Mouse (Mus musculus) forebrain, embryonic 10.5 days (tissue): ENCODE results near the gene Lrrc39. TPM values are rescaled to one million over a fixed set of nuclear protein-coding genes. Genes with fewer than 3 reads are reported as not detected.

ENCODE experiments used
- DNase-seq: peaks from one replicate; pipeline ENCODE4 v3.0.0-alpha.2; 2017; ENCODE audit warnings: low spot score; ENCODE audit errors: extremely low spot score
- H3K27ac ChIP-seq: fragments of 300-500 bp; sonication (generic); 2 replicates; pipeline ENCODE4 v1.5.1; 2016; ENCODE audit warnings: mild to moderate bottlenecking
- H3K27me3 ChIP-seq: fragments of 300-500 bp; sonication (generic); 2 replicates; pipeline ENCODE4 v1.6.1; 2016; ENCODE audit warnings: mild to moderate bottlenecking; ENCODE audit not compliant: poor library complexity, severe bottlenecking
- H3K36me3 ChIP-seq: fragments of 300-500 bp; sonication (generic); replicated peaks from 2 replicates; pipeline ENCODE4 v1.6.1; 2016; ENCODE audit warnings: mild to moderate bottlenecking, moderate library complexity
- H3K4me1 ChIP-seq: fragments of 300-500 bp; sonication (generic); 2 replicates; pipeline ENCODE4 v1.6.1; 2016
- H3K4me3 ChIP-seq: fragments of 300-500 bp; sonication (generic); 2 replicates; pipeline ENCODE4 v1.5.1; 2016; ENCODE audit warnings: mild to moderate bottlenecking, moderate library complexity
- H3K9me3 ChIP-seq: fragments of 300-500 bp; sonication (generic); 2 replicates; pipeline ENCODE4 v1.6.1; 2016; ENCODE audit warnings: mild to moderate bottlenecking, moderate library complexity
- WGBS: fragments of 180-500 bp; shearing (Covaris S2); methylation state at CpG from one replicate; pipeline ENCODE4 v1.1.7; 2016; 5-methylcytosine and 5-hydroxymethylcytosine counted together
- polyA plus RNA-seq: library from polyadenylated mRNA; unstranded; fragments of >200 nt; fragmentation: Nextera tagmentation; extraction: Ambion mirVana; gene quantifications from 2 replicates; pipeline ENCODE4 v1.2.1, GENCODE M21; 2016

Gene Lrrc39
- polyA plus RNA-seq, 1 experiment from 2014 or later = 0.73 TPM

- peaks cover 28% of the 10 kb centered on the region for H3K36me3 ChIP-seq
- DNase-seq = no peak
- no peaks in the 10 kb centered on the region for H3K4me1 ChIP-seq
- no peaks in the 10 kb centered on the region for H3K27me3 ChIP-seq
- 70% methylated on average over 3 of the region's 3 CpGs for WGBS
- no peak overlapping the region for H3K27ac ChIP-seq
- H3K9me3 ChIP-seq = no peaks in the 10 kb centered on the region
- no peak overlapping the region for H3K4me3 ChIP-seq
Measured at GRCm38 (mm10) chr3:116577286-116577685, 14.5 kb downstream of the Lrrc39 start.

- DNase-seq = no peak
- peaks cover 76% of the 10 kb centered on the region for H3K36me3 ChIP-seq
- no peaks in the 10 kb centered on the region for H3K4me1 ChIP-seq
- no peak overlapping the region for H3K4me3 ChIP-seq
- H3K27me3 ChIP-seq = no peaks in the 10 kb centered on the region
- WGBS = 94% methylated on average over 9 of the region's 9 CpGs
- H3K9me3 ChIP-seq = no peaks in the 10 kb centered on the region
- no peak overlapping the region for H3K27ac ChIP-seq
Measured at GRCm38 (mm10) chr3:116582201-116582600, 19.4 kb downstream of the Lrrc39 start.

GRCm38 (mm10) chr3:116594076-116594727 is 31.4 kb downstream of the Lrrc39 start:
- H3K27ac ChIP-seq = peak overlapping the region; percentile 95
- H3K4me3 ChIP-seq = peak overlapping the region; percentile 90
- H3K4me1 ChIP-seq = peaks cover 21% of the 10 kb centered on the region
- 2% methylated on average over 22 of the region's 22 CpGs for WGBS
- H3K27me3 ChIP-seq = no peaks in the 10 kb centered on the region
- no peaks in the 10 kb centered on the region for H3K9me3 ChIP-seq
- H3K36me3 ChIP-seq = peaks cover 48% of the 10 kb centered on the region
- no peak for DNase-seq

- H3K36me3 ChIP-seq = peaks cover 41% of the 10 kb centered on the region
- under 1% methylated on average over 65 of the region's 65 CpGs for WGBS
- peak; percentile 97 for DNase-seq
Measured at GRCm38 (mm10) chr3:116594728-116595602, 32.2 kb downstream of the Lrrc39 start, which contains the start of gene Sass6. Gene Sass6, plus strand, starts transcription at chr3:116594982.

GRCm38 (mm10) chr3:116595603-116595991 is 32.8 kb downstream of the Lrrc39 start:
- WGBS = 14% methylated on average over 10 of the region's 10 CpGs
- DNase-seq = no peak
- Histone ChIP-seq H3K4me3 (peak overlapping the region; percentile 90), H3K4me1 (peaks cover 21% of the 10 kb centered on the region), H3K27me3 (no peaks in the 10 kb centered on the region), H3K9me3 (no peaks in the 10 kb centered on the region), H3K27ac (peak overlapping the region; percentile 95), H3K36me3 (peaks cover 35% of the 10 kb centered on the region)

More at GRCm38 (mm10) chr3:116594728-116595602, 32.2 kb downstream of the Lrrc39 start, which contains the start of gene Sass6:
- H3K27me3 ChIP-seq = no peaks in the 10 kb centered on the region
- peak within 1 kb of the TSS; percentile 95 for H3K27ac ChIP-seq
- no peaks in the 10 kb centered on the region for H3K9me3 ChIP-seq
- peaks cover 21% of the 10 kb centered on the region for H3K4me1 ChIP-seq
- H3K4me3 ChIP-seq = peak within 1 kb of the TSS; percentile 90

- H3K4me1 ChIP-seq = peaks cover 9% of the 10 kb centered on the region
- H3K36me3 ChIP-seq = peaks cover 22% of the 10 kb centered on the region
- WGBS = 95% methylated on average over 2 of the region's 2 CpGs
- H3K27me3 ChIP-seq = no peaks in the 10 kb centered on the region
- H3K27ac ChIP-seq = no peak overlapping the region
- DNase-seq = no peak
- no peaks in the 10 kb centered on the region for H3K9me3 ChIP-seq
- no peak overlapping the region for H3K4me3 ChIP-seq
Measured at GRCm38 (mm10) chr3:116599705-116600104, 36.9 kb downstream of the Lrrc39 start.

GRCm38 (mm10) chr3:116601005-116601404 is 38.2 kb downstream of the Lrrc39 start:
- no peak for DNase-seq
- H3K27ac ChIP-seq = no peak overlapping the region
- H3K4me1 ChIP-seq = peaks cover 4% of the 10 kb centered on the region
- H3K4me3 ChIP-seq = no peak overlapping the region
- H3K27me3 ChIP-seq = no peaks in the 10 kb centered on the region
- WGBS = 95% methylated on average over 5 of the region's 5 CpGs
- H3K36me3 ChIP-seq = peaks cover 34% of the 10 kb centered on the region
- H3K9me3 ChIP-seq = no peaks in the 10 kb centered on the region

- no peak for DNase-seq
- no peaks in the 10 kb centered on the region for H3K27me3 ChIP-seq
- H3K36me3 ChIP-seq = peaks cover 39% of the 10 kb centered on the region
- H3K4me1 ChIP-seq = no peaks in the 10 kb centered on the region
- WGBS = 96% methylated on average over 5 of the region's 5 CpGs
- H3K27ac ChIP-seq = no peak overlapping the region
- H3K9me3 ChIP-seq = no peaks in the 10 kb centered on the region
- no peak overlapping the region for H3K4me3 ChIP-seq
Measured at GRCm38 (mm10) chr3:116601781-116602180, 39.0 kb downstream of the Lrrc39 start.

GRCm38 (mm10) chr3:116604570-116604969 is 41.8 kb downstream of the Lrrc39 start:
- Histone ChIP-seq H3K9me3 (no peaks in the 10 kb centered on the region), H3K27me3 (no peaks in the 10 kb centered on the region), H3K4me1 (no peaks in the 10 kb centered on the region), H3K36me3 (peaks cover 50% of the 10 kb centered on the region), H3K4me3 (no peak overlapping the region), H3K27ac (no peak overlapping the region)
- WGBS = 88% methylated on average over 9 of the region's 9 CpGs
- DNase-seq = no peak

GRCm38 (mm10) chr3:116614295-116614892 is 51.6 kb downstream of the Lrrc39 start, which contains the start of gene Trmt13:
Gene Trmt13, minus strand, starts transcription at chr3:116614587.
- DNase-seq = no peak
- 89% methylated on average over 10 of the region's 10 CpGs for WGBS
- Histone ChIP-seq H3K27me3 (no peaks in the 10 kb centered on the region), H3K4me1 (no peaks in the 10 kb centered on the region), H3K27ac (no peak within 1 kb of the TSS), H3K9me3 (no peaks in the 10 kb centered on the region), H3K36me3 (peaks cover 73% of the 10 kb centered on the region), H3K4me3 (no peak within 1 kb of the TSS)

- Histone ChIP-seq H3K4me3 (no peak overlapping the region), H3K9me3 (no peaks in the 10 kb centered on the region), H3K4me1 (no peaks in the 10 kb centered on the region), H3K27me3 (no peaks in the 10 kb centered on the region), H3K27ac (no peak overlapping the region), H3K36me3 (peaks cover 73% of the 10 kb centered on the region)
- WGBS = 92% methylated on average over 8 of the region's 8 CpGs
- DNase-seq = no peak
Measured at GRCm38 (mm10) chr3:116615318-116616068, 52.7 kb downstream of the Lrrc39 start.

GRCm38 (mm10) chr3:116618855-116619254 is 56.1 kb downstream of the Lrrc39 start:
- Histone ChIP-seq H3K27me3 (no peaks in the 10 kb centered on the region), H3K36me3 (peaks cover 82% of the 10 kb centered on the region), H3K4me1 (no peaks in the 10 kb centered on the region), H3K4me3 (no peak overlapping the region), H3K9me3 (no peaks in the 10 kb centered on the region), H3K27ac (no peak overlapping the region)
- 84% methylated on average over 6 of the region's 6 CpGs for WGBS
- DNase-seq = no peak
